Mouse (Mus musculus): ENCODE measurements around the gene Olfr57.
"Not testable (repeated sequence)": the region's sequence is repeated elsewhere in the genome, so short reads cannot be mapped to it uniquely, and the experiment has no call there.

The Olfr57 gene

DNA sequence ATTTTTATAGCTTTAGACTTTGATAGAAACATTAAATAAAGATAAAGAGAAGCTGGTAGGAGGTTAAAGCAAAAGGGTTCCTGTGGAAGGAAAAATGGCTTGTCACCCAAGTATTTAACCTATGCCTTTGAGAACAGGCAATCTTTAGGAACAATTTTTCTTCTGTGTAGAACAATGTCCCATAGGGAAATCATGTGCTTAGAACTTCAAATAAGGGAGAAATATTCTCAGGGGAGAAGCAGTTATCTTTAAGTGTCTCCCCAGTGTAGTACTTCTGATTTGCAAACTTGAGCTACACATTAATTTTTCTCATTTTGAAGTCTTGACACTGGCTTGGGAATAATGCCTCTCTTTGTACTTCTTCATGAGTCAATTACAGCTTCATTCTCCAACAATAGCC, at the start of gene Olfr57:
Olfr57 (plus strand) TSS at position 301 of the 400 bp plus-strand sequence.
- DNase-seq (ENCODE audit: low spot score): no peak

GRCm38 (mm10) chr10:78980750-78981149, 47.8 kb upstream of the Olfr57 start, which contains the start of gene Olfr1352:
TSS of gene Olfr1352 (plus strand) at chr10:78981050.
- no peak for DNase-seq (ENCODE audit: low spot score)

DNA sequence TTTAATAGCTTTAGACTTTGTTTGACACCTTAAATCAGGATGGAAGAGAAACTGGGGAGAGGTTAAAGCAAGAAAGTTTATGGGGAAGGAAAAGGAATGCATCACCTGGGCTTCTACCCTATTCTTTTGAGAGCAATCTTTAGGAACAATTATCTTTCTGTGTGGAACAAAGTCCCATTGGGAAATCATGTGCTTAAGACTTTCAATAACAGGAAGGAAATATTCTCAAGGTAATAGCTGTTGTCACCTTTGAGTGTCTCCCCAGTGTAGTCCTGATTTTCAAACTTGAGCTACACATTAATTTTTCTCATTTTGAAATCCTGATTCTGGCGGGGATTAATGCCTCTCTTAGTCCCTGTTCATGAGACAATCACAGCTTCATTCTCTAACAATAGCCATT, 16.4 kb upstream of the Olfr57 start, which contains the start of gene Olfr1351:
Olfr1351 (plus strand) TSS at position 301 of the 400 bp plus-strand sequence.
- DNase-seq (ENCODE audit: low spot score): no peak

DNA sequence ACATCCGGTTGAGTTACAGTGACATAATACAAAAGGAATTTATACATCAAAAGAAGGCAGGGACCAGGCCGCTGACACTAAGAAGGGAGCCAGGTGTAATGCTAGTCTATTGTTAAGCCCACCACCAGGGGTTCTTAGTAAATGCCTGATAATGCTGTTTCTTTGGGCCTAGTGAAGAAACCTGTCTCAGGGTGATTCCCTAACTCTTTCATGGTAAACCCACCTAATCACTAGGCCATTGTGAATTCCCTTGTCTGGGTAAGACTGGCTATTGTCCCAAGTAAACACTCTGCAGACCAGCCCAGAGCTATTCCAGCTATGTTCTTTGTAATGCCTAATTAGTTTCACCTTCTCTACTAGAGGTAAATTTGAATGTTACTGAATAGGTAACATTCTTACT, 13.9 kb downstream of the Olfr57 start:
- DNase-seq (ENCODE audit: low spot score): not testable (repeated sequence)

DNA sequence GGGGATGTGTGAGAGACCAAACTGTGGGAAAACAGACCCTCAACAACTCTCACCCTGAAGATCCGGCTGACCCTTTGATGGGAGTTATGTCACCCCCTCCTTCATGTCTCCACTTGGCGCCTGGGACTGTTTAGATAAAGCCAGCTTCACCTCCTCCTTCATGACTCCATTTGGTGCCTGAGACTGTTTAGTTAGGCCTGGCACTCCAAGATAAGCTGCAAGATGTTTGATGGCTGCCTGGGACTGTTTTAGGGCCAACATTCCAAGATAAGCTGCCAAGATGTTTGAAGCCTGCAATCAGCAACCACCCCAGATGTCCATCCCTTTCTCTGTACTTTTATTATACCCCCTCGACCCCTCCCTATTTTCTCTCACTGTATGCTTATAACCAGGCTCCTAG, 28.8 kb downstream of the Olfr57 start:
- not testable (repeated sequence) for DNase-seq (ENCODE audit: low spot score)

All from adipocyte (in vitro differentiated cells).